Mouse (Mus musculus) Patski (cell line): ENCODE data around the gene Ceacam2. TPM values are rescaled to one million over a fixed set of nuclear protein-coding genes. Genes with fewer than 3 reads are reported as not detected.
"Not testable (repeated sequence)": the region's sequence is repeated elsewhere in the genome, so short reads cannot be mapped to it uniquely, and the experiment has no call there.

ENCODE experiments used
- ATAC-seq: fragments of 100-300 bp; one replicate; pipeline ENCODE4 v1.8.0; 2021
- CTCF ChIA-PET: fragments of 350-600 bp; sonication (Branson Sonifier 250); formaldehyde crosslinking; loops from one replicate; lab custom pipeline; 2022; ENCODE audit warnings: inconsistent platforms; lab: Charles Lee
- POLR2A ChIA-PET: fragments of 350-600 bp; sonication (Branson Sonifier 250); formaldehyde crosslinking; loops from one replicate; lab custom pipeline; 2022; ENCODE audit warnings: antibody characterized with exemption, inconsistent platforms; lab: Charles Lee
- DNase-seq: peaks from one replicate; pipeline ENCODE4 v3.0.0-alpha.2; 2011; ENCODE audit warnings: low read depth, low spot score
- H3K27me3 ChIP-seq: fragments of 371-371 bp; one replicate; pipeline ENCODE4 v1.5.1; 2021
- CTCF ChIP-seq: fragments of 100-300 bp; IDR thresholded peaks from one replicate; pipeline ENCODE4 v1.5.1; 2021
- in situ Hi-C: fragments of 300-500 bp; cut with MboI; formaldehyde crosslinking; loops from 3 replicates; pipeline ENCODE4 v1.11.1; 2018; ENCODE audit warnings: low pct_unique_long_range_greater_than_20kb, mixed read lengths
- polyA plus RNA-seq: library from polyadenylated mRNA; unstranded; gene quantifications from one replicate; pipeline ENCODE4 v1.2.3, GENCODE M21; 2021

Ceacam2 gene
- polyA plus RNA-seq, 1 experiment from 2014 or later = 0.28 TPM

GRCm38 (mm10) chr7:25568721-25569120 lies 29.1 kb upstream of the Ceacam2 start:
- CTCF ChIA-PET = no interaction called here
- POLR2A ChIA-PET = no interaction called here
- DNase-seq (no peak), ATAC-seq (no peak)
- in situ Hi-C loops = no loop called here
- H3K27me3 ChIP-seq = no peaks in the 10 kb centered on the region
- no peak for TF ChIP-seq CTCF

GRCm38 (mm10) chr7:25541464-25541863 lies 1.8 kb upstream of the Ceacam2 start:
- POLR2A ChIA-PET = interaction anchor here (0.7 kb wide), 1 partner anchor 261 kb away, joined by 3 read pairs; no protein-coding TSS in a partner anchor
- TF ChIP-seq CTCF = peak; percentile 72
- H3K27me3 ChIP-seq, DNase-seq, ATAC-seq, in situ Hi-C loops: not testable (repeated sequence)
- CTCF ChIA-PET = interaction anchor here (1.2 kb wide), 1 partner anchor 9 kb away, joined by 3 read pairs; no protein-coding TSS in a partner anchor

GRCm38 (mm10) chr7:25539954-25540353 lies 297 bp upstream of the Ceacam2 start:
- CTCF ChIA-PET, H3K27me3 ChIP-seq, DNase-seq, ATAC-seq, POLR2A ChIA-PET: not testable (repeated sequence)
- in situ Hi-C loops = loop anchor here (5.0 kb wide), 1 partner anchor 63 kb away; the partner anchor contains the start of gene Ceacam1

- ChIA-PET CTCF (no interaction called here), POLR2A (no interaction called here)
- ATAC-seq (no peak), DNase-seq (no peak)
- no peak for TF ChIP-seq CTCF
- in situ Hi-C loops = no loop called here
- no peaks in the 10 kb centered on the region for H3K27me3 ChIP-seq
Measured at GRCm38 (mm10) chr7:25530837-25531236, 8.8 kb downstream of the Ceacam2 start.

- H3K27me3 ChIP-seq, DNase-seq, CTCF ChIA-PET, in situ Hi-C loops, POLR2A ChIA-PET: not testable (repeated sequence)
- ATAC-seq = peak; percentile 26
Measured at GRCm38 (mm10) chr7:25516070-25516777, 23.4 kb downstream of the Ceacam2 start.

GRCm38 (mm10) chr7:25515667-25516066 lies 24.0 kb downstream of the Ceacam2 start:
- H3K27me3 ChIP-seq, DNase-seq, CTCF ChIA-PET, POLR2A ChIA-PET, in situ Hi-C loops, ATAC-seq: not testable (repeated sequence)

- ChIA-PET POLR2A (no interaction called here), CTCF (no interaction called here)
- ATAC-seq = no peak
- no peak for DNase-seq
- in situ Hi-C loops = no loop called here
- no peaks in the 10 kb centered on the region for H3K27me3 ChIP-seq
- no peak for TF ChIP-seq CTCF
Measured at GRCm38 (mm10) chr7:25509925-25510324, 29.7 kb downstream of the Ceacam2 start.

GRCm38 (mm10) chr7:25494649-25495048 lies 45.0 kb downstream of the Ceacam2 start:
- no peak for DNase-seq
- POLR2A ChIA-PET = no interaction called here
- no peak for ATAC-seq
- CTCF ChIA-PET = no interaction called here
- no peak for TF ChIP-seq CTCF
- in situ Hi-C loops = no loop called here
- no peaks in the 10 kb centered on the region for H3K27me3 ChIP-seq

GRCm38 (mm10) chr7:25490698-25491097 lies 49.0 kb downstream of the Ceacam2 start:
- ATAC-seq, in situ Hi-C loops, DNase-seq, POLR2A ChIA-PET, H3K27me3 ChIP-seq, CTCF ChIA-PET: not testable (repeated sequence)

GRCm38 (mm10) chr7:25489382-25489781 lies 50.3 kb downstream of the Ceacam2 start:
- POLR2A ChIA-PET, in situ Hi-C loops, DNase-seq, CTCF ChIA-PET, ATAC-seq, H3K27me3 ChIP-seq: not testable (repeated sequence)

- CTCF ChIA-PET = no interaction called here
- peak; percentile 20 for TF ChIP-seq CTCF
- H3K27me3 ChIP-seq = no peaks in the 10 kb centered on the region
- in situ Hi-C loops = no loop called here
- ATAC-seq (no peak), DNase-seq (no peak)
- POLR2A ChIA-PET = no interaction called here
Measured at GRCm38 (mm10) chr7:25486186-25486585, 53.5 kb downstream of the Ceacam2 start.
